Mouse (Mus musculus): ENCODE data around the gene Best1. TPM values are rescaled to one million over a fixed set of nuclear protein-coding genes. Genes with fewer than 3 reads are reported as not detected.

The Best1 gene
- polyA plus RNA-seq, 1 experiment from 2014 or later = 1.4 TPM

- 54% methylated on average over 2 of the region's 2 CpGs for WGBS
- Histone ChIP-seq H3K27ac (ENCODE audit: low read depth) (peak overlapping the region; percentile 95; the same call in 1 of the 2 replicates), H3K9ac (no peak overlapping the region), H3K4me1 (ENCODE audit: insufficient read depth) (peaks cover 31% of the 10 kb centered on the region), H3K4me3 (ENCODE audit: low read depth, low read length) (no peak overlapping the region), H3K36me3 (ENCODE audit: insufficient read depth) (peaks cover 18% of the 10 kb centered on the region), H3K9me3 (ENCODE audit: low read depth, low read length) (no peaks in the 10 kb centered on the region), H3K27me3 (ENCODE audit: insufficient read depth, low read length) (no peaks in the 10 kb centered on the region), H3K4me2 (no peak overlapping the region)
- ATAC-seq (ENCODE audit: insufficient read depth) = no peak
- TF ChIP-seq CTCF (IDR thresholded peaks at IDR 0.05; ENCODE audit: low read depth) = no peak
- DNase-seq = no peak
Measured at GRCm38 (mm10) chr19:10037534-10037933, 36.1 kb upstream of the Best1 start.

DNA sequence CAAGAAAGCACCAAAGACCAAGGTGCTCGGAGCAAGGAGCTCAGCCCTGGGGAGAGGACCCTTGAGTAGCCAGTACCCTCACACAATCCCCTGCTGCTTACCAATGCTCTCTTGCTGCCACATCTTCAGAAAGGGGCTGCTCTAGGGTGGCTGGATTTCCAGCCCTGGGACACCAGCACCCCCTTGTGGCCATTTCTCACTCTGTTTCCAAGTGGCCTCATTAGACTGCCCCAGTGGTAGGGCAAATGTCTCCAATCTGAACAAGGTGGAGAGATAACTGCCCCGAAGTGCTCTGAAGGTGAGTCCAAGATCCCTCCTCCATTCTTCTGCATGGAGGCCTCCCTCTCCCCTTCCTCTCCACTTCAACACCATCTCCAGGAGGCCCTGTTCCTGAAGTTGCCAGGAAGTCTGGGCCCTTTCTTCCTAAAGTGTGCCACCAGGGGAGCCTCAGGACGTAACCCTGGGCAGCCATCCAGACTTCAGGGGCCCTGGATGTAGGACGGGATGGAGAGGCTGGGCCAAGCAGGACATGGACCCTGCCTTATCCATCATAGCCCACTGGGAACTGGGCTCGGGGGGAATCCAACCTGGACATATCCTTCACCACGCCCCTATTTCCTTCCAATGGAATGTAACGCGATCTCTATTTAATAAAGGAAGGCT lies 33.5 kb upstream of the Best1 start:
- DNase-seq = peak; percentile 93
- Histone ChIP-seq H3K9me3 (ENCODE audit: low read depth, low read length) (no peaks in the 10 kb centered on the region), H3K9ac (no peak overlapping the region), H3K4me3 (ENCODE audit: low read depth, low read length) (no peak overlapping the region), H3K4me1 (ENCODE audit: insufficient read depth) (peaks cover 21% of the 10 kb centered on the region), H3K27me3 (ENCODE audit: insufficient read depth, low read length) (no peaks in the 10 kb centered on the region), H3K27ac (ENCODE audit: low read depth) (no peak overlapping the region), H3K4me2 (no peak overlapping the region), H3K36me3 (ENCODE audit: insufficient read depth) (peaks cover 26% of the 10 kb centered on the region)
- TF ChIP-seq CTCF (IDR thresholded peaks at IDR 0.05; ENCODE audit: low read depth) = peak; percentile 96
- peak; percentile 52 for ATAC-seq (ENCODE audit: insufficient read depth)
- WGBS = 54% methylated on average over 8 of the region's 8 CpGs

DNA sequence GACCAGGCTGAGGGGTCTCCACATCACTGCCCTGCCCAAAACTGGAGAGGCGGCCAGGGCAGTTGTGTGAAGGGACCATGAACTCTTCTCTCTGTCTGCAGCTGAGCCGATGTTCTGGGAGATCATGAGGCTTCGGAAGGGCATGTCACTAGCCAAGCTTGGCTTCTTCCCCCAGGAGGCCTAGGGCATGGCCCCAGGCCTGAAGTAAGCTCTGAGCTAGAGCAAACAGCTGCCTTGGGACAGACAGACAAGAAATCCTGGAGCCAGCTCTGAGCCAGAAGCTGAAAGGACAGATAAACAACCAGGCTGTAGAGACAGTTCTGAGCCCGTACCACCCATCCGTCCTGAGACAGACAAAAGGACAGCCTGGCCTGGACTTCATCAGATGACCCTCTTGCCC lies 32.9 kb upstream of the Best1 start:
- WGBS = 83% methylated on average over 5 of the region's 5 CpGs
- no peak for TF ChIP-seq CTCF (IDR thresholded peaks at IDR 0.05; ENCODE audit: low read depth)
- no peak overlapping the region for H3K27ac ChIP-seq (ENCODE audit: low read depth)
- H3K4me1 ChIP-seq (ENCODE audit: insufficient read depth) = peaks cover 15% of the 10 kb centered on the region
- H3K9ac ChIP-seq = no peak overlapping the region
- peaks cover 29% of the 10 kb centered on the region for H3K36me3 ChIP-seq (ENCODE audit: insufficient read depth)
- ATAC-seq (ENCODE audit: insufficient read depth) (no peak), DNase-seq (no peak)
- no peak overlapping the region for H3K4me3 ChIP-seq (ENCODE audit: low read depth, low read length)
- H3K4me2 ChIP-seq = no peak overlapping the region
- H3K27me3 ChIP-seq (ENCODE audit: insufficient read depth, low read length) = no peaks in the 10 kb centered on the region
- H3K9me3 ChIP-seq (ENCODE audit: low read depth, low read length) = no peaks in the 10 kb centered on the region

- no peaks in the 10 kb centered on the region for H3K27me3 ChIP-seq (ENCODE audit: insufficient read depth, low read length)
- H3K4me3 ChIP-seq (ENCODE audit: low read depth, low read length) = no peak overlapping the region
- H3K9ac ChIP-seq = no peak overlapping the region
- H3K4me2 ChIP-seq = no peak overlapping the region
- DNase-seq (peak; percentile 88), ATAC-seq (ENCODE audit: insufficient read depth) (peak; percentile 39; the same call in 1 of the 2 replicates)
- 40% methylated on average over 8 of the region's 8 CpGs for whole genome bisulfite sequencing
- TF ChIP-seq CTCF (IDR thresholded peaks at IDR 0.05; ENCODE audit: low read depth) = peak; percentile 94
- no peaks in the 10 kb centered on the region for H3K9me3 ChIP-seq (ENCODE audit: low read depth, low read length)
- peaks cover 8% of the 10 kb centered on the region; the same call in 1 of the 2 replicates for H3K4me1 ChIP-seq (ENCODE audit: insufficient read depth)
- no peak overlapping the region for H3K27ac ChIP-seq (ENCODE audit: low read depth)
- peaks cover 30% of the 10 kb centered on the region for H3K36me3 ChIP-seq (ENCODE audit: insufficient read depth)
Measured at GRCm38 (mm10) chr19:10033211-10033973, 32.0 kb upstream of the Best1 start.

DNA sequence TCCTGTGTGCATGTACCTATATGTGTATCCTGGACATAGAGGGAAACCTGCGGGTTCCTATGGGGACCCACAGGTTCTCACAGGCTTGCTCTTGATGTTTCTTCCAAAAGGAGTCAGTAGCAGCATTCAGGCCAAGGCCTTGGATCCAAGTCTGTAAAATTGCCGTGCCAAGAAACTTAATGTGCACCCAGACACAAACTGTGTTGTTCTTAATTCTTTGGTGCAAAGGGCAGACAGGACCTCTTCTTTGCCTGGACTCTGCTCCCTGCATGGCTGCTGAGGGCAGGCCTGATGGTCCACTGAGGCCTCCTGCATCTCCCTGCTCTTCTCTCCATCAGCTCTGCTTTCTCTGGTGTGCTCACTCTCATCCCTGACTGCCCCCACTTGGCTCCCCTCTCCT lies 28.3 kb upstream of the Best1 start:
- H3K36me3 ChIP-seq (ENCODE audit: insufficient read depth) = peaks cover 36% of the 10 kb centered on the region
- H3K27ac ChIP-seq (ENCODE audit: low read depth) = no peak overlapping the region
- no peak for TF ChIP-seq CTCF (IDR thresholded peaks at IDR 0.05; ENCODE audit: low read depth)
- no peak for ATAC-seq (ENCODE audit: insufficient read depth)
- H3K9ac ChIP-seq = no peak overlapping the region
- H3K4me2 ChIP-seq = no peak overlapping the region
- DNase-seq = no peak
- no peaks in the 10 kb centered on the region for H3K27me3 ChIP-seq (ENCODE audit: insufficient read depth, low read length)
- no peaks in the 10 kb centered on the region for H3K9me3 ChIP-seq (ENCODE audit: low read depth, low read length)
- peaks cover 11% of the 10 kb centered on the region for H3K4me1 ChIP-seq (ENCODE audit: insufficient read depth)
- no peak overlapping the region for H3K4me3 ChIP-seq (ENCODE audit: low read depth, low read length)
- 83% methylated on average over 2 of the region's 2 CpGs for WGBS

DNA sequence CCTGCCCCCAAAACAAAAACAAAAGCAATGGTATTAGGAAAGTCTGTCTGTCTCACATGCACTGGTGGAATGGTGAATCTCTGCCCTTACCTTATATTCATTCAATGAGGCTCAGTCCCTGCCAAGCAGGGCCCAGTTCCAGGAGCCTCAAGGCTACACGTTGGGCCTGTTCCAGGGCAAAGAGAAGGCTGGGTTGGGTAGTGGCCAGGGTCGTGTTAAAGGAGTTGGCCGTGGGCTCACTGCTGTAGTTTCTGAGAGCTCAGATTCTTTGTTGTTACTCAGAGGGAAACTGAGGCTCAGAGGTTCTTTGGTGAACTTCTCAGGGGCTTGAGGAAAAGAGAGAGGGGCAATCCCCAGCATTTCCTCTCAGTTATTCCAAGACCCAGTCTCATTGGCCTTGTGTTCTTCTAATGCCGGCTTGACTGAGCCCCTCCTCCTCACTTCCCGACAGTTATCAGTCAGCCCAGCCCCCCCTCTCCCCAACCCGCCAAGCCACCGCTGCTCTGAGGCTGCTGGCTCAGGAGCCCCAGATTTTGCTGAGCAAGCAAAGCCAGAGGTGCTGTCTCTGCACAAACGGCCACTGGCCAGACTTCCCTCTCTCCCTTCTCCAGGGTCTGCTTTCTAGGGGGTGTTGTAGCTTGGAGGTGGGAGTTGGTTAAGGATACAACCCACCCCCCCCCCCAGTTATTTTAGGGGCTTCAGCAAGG lies 23.9 kb upstream of the Best1 start:
- WGBS = 9% methylated on average over 8 of the region's 8 CpGs
- ATAC-seq (ENCODE audit: insufficient read depth) (peak; percentile 80), DNase-seq (peak; percentile 86)
- H3K4me2 ChIP-seq = peak overlapping the region; percentile 34
- peaks cover 21% of the 10 kb centered on the region for H3K4me1 ChIP-seq (ENCODE audit: insufficient read depth)
- no peak for TF ChIP-seq CTCF (IDR thresholded peaks at IDR 0.05; ENCODE audit: low read depth)
- no peak overlapping the region for H3K4me3 ChIP-seq (ENCODE audit: low read depth, low read length)
- H3K27ac ChIP-seq (ENCODE audit: low read depth) = peak overlapping the region; percentile 92
- H3K9me3 ChIP-seq (ENCODE audit: low read depth, low read length) = no peaks in the 10 kb centered on the region
- peak overlapping the region; percentile 18; the same call in 1 of the 2 replicates for H3K9ac ChIP-seq
- H3K27me3 ChIP-seq (ENCODE audit: insufficient read depth, low read length) = no peaks in the 10 kb centered on the region
- peaks cover 22% of the 10 kb centered on the region for H3K36me3 ChIP-seq (ENCODE audit: insufficient read depth)
